Mouse (Mus musculus) small intestine, adult 2 months (tissue): ENCODE results near the gene Fxyd5.

Experiments
- CTCF ChIP-seq: fragments of 200-500 bp; IDR thresholded peaks from 2 replicates; pipeline ENCODE4 v1.5.1; 2012; ENCODE audit warnings: low read depth, mild to moderate bottlenecking, control low read depth, inconsistent platforms, low read length, moderate library complexity, mixed read lengths; ENCODE audit not compliant: insufficient replicate concordance, insufficient read length; ENCODE audit errors: extremely low read depth
- POLR2A ChIP-seq: fragments of 200-500 bp; IDR thresholded peaks from 2 replicates; pipeline ENCODE4 v1.6.1; 2012; ENCODE audit warnings: low read depth, mild to moderate bottlenecking, control low read depth, inconsistent platforms, low read length, moderate library complexity

- TF ChIP-seq CTCF (no peak), POLR2A (no peak)
Observed at GRCm38 (mm10) chr7:31041023-31041407, 1.3 kb downstream of the Fxyd5 start.
